Mouse (Mus musculus) hindbrain, embryonic 11.5 days (tissue): ENCODE measurements around the gene Gatad1. TPM values are rescaled to one million over a fixed set of nuclear protein-coding genes. Genes with fewer than 3 reads are reported as not detected.

ENCODE experiments used
- ATAC-seq: fragments of 200-750 bp; cut with Nextera tagmentation; 2 replicates; pipeline ENCODE4 v1.8.0; 2017; ENCODE audit warnings: mild to moderate bottlenecking, moderate TSS enrichment, moderate library complexity; ENCODE audit not compliant: low FRiP score
- DNase-seq: peaks from one replicate; pipeline ENCODE4 v3.0.0-alpha.2; 2015; ENCODE audit warnings: low spot score
- H3K27ac ChIP-seq: fragments of 300-500 bp; sonication (generic); 2 replicates; pipeline ENCODE4 v1.5.1; 2014; ENCODE audit warnings: mild to moderate bottlenecking, low read depth, low read length
- H3K27me3 ChIP-seq: fragments of 300-500 bp; sonication (generic); 2 replicates; pipeline ENCODE4 v1.6.1; 2014; ENCODE audit warnings: mild to moderate bottlenecking, low read length, moderate library complexity, mixed read lengths; ENCODE audit not compliant: control insufficient read depth, insufficient read depth
- H3K36me3 ChIP-seq: fragments of 300-500 bp; sonication (generic); 2 replicates; pipeline ENCODE4 v1.6.1; 2014; ENCODE audit warnings: mild to moderate bottlenecking, low read length, moderate library complexity, mixed read lengths; ENCODE audit not compliant: control insufficient read depth, insufficient read depth
- H3K4me1 ChIP-seq: fragments of 300-500 bp; sonication (generic); replicated peaks from 2 replicates; pipeline ENCODE4 v1.6.1; 2014; ENCODE audit warnings: low read length, mixed read lengths; ENCODE audit not compliant: control insufficient read depth, insufficient read depth
- H3K4me2 ChIP-seq: fragments of 300-500 bp; sonication (generic); replicated peaks from 2 replicates; pipeline ENCODE4 v1.6.1; 2014; ENCODE audit warnings: mild to moderate bottlenecking, low read depth, low read length
- H3K4me3 ChIP-seq: fragments of 300-500 bp; sonication (generic); 2 replicates; pipeline ENCODE4 v1.5.1; 2014; ENCODE audit warnings: low read depth, low read length
- H3K9ac ChIP-seq: fragments of 300-500 bp; sonication (generic); 2 replicates; pipeline ENCODE4 v1.6.1; 2014; ENCODE audit warnings: low read depth, low read length
- H3K9me3 ChIP-seq: fragments of 300-500 bp; sonication (generic); 2 replicates; pipeline ENCODE4 v1.6.1; 2016; ENCODE audit warnings: low read length; ENCODE audit not compliant: control insufficient read depth
- WGBS: fragments of 180-500 bp; shearing (Covaris S2); extraction: QIAGEN DNeasy Blood & Tissue Kit; methylation state at CpG from one replicate; pipeline ENCODE4 v1.1.7; 2014; 5-methylcytosine and 5-hydroxymethylcytosine counted together
- polyA plus RNA-seq: library from polyadenylated mRNA; unstranded; fragments of >200 nt; fragmentation: Nextera tagmentation; extraction: Ambion mirVana; gene quantifications from 2 replicates; pipeline ENCODE4 v1.2.1, GENCODE M21; 2014

Gene Gatad1
- polyA plus RNA-seq, 1 experiment from 2014 or later: 78.7 TPM

- Histone ChIP-seq H3K4me3 (peak overlapping the region; percentile 85; the same call in 1 of the 2 replicates), H3K9ac (no peak overlapping the region), H3K27me3 (no peaks in the 10 kb centered on the region), H3K9me3 (no peaks in the 10 kb centered on the region), H3K27ac (no peak overlapping the region), H3K4me1 (no peaks in the 10 kb centered on the region), H3K4me2 (no peak overlapping the region), H3K36me3 (no peaks in the 10 kb centered on the region)
- DNase-seq (no peak), ATAC-seq (no peak)
These were observed 59.8 kb downstream of the Gatad1 start for GRCm38 (mm10) chr5:3597171-3597570.

GRCm38 (mm10) chr5:3596399-3596766 is 60.6 kb downstream of the Gatad1 start, which contains the start of gene Rbm48:
Gene Rbm48, minus strand, starts transcription at chr5:3596585.
- ATAC-seq: peak; percentile 88
- peak within 1 kb of the TSS; percentile 85 for H3K4me3 ChIP-seq
- H3K4me2 ChIP-seq: peak within 1 kb of the TSS; percentile 69
- H3K27ac ChIP-seq: no peak within 1 kb of the TSS
- under 1% methylated on average over 31 of the region's 31 CpGs for WGBS
- H3K4me1 ChIP-seq: no peaks in the 10 kb centered on the region
- peak within 1 kb of the TSS; percentile 71 for H3K9ac ChIP-seq
- DNase-seq: peak; percentile 80
- no peaks in the 10 kb centered on the region for H3K36me3 ChIP-seq
- H3K9me3 ChIP-seq: no peaks in the 10 kb centered on the region
- no peaks in the 10 kb centered on the region for H3K27me3 ChIP-seq

DNA sequence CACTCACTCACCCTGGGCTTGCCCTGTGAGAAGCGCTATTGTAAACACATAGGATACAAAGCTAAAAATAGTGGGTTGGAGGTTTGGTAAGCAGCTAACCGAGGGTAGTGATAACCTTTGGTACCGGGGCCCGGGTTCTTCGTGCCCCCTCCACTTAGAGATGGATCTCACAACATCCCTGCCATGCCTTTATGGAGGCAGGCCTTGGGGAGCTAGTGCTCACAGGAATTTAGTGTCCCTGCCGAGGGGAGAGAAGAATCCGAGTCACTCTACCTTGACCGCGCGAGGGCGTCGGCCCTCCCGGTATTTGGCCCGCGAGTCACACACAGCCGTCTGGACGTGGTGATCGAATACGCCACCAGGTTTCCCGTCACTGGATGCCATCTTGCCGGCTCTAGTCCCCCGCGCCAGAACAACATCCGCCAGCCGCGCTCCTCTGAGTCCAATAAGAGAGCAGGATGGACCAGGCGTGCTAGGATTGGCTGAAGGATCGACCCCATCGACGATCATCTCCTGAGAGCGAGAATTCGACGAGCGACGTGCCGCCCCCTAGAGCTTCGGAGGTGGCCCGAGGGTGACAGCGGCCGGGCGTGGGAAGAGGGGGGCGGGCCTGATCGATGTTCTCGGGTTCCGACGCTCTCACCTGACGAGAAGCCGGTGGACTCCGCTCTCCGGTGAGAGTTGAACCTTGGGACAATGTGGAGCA is 61.1 kb downstream of the Gatad1 start, which contains the start of gene Pex1:
Pex1 (plus strand) TSS at position 374 of the 706 bp plus-strand sequence.
- Histone ChIP-seq H3K27me3 (no peaks in the 10 kb centered on the region), H3K4me1 (no peaks in the 10 kb centered on the region), H3K4me3 (peak within 1 kb of the TSS; percentile 85), H3K4me2 (peak within 1 kb of the TSS; percentile 69), H3K27ac (no peak within 1 kb of the TSS), H3K36me3 (no peaks in the 10 kb centered on the region), H3K9me3 (no peaks in the 10 kb centered on the region), H3K9ac (peak within 1 kb of the TSS; percentile 71)
- WGBS: 1% methylated on average over 50 of the region's 50 CpGs
- DNase-seq: peak; percentile 94
- ATAC-seq: peak; percentile 99

Other genes starting within 250 kb of the Gatad1 start
- gene Fam133b, start 113.4 kb downstream of the Gatad1 start, polyA plus RNA-seq: 37.6 and 43.1 TPM in 2 replicates
- 3.2 and 5.1 TPM in 2 replicates for gene 1700109H08Rik, start 85.6 kb downstream of the Gatad1 start, polyA plus RNA-seq
- 16.7 and 18.5 TPM in 2 replicates for gene Pex1, start 61.1 kb downstream of the Gatad1 start, polyA plus RNA-seq
- gene Rbm48, start 60.6 kb downstream of the Gatad1 start, polyA plus RNA-seq: 14.6 and 15.5 TPM in 2 replicates
- gene Tmbim7, start 6.0 kb downstream of the Gatad1 start, polyA plus RNA-seq: not detected in 2 replicates
- 15.8 and 18.2 TPM in 2 replicates for gene Ankib1, start 145.7 kb upstream of the Gatad1 start, polyA plus RNA-seq
- 66.9 and 71.5 TPM in 2 replicates for gene Krit1, start 146.0 kb upstream of the Gatad1 start, polyA plus RNA-seq
- 0.17 and 0.20 TPM in 2 replicates for gene Lrrd1, start 188.0 kb upstream of the Gatad1 start, polyA plus RNA-seq
- gene Mterf1a, start 236.7 kb upstream of the Gatad1 start, polyA plus RNA-seq: 10.0 and 11.6 TPM in 2 replicates